Mouse (Mus musculus): ENCODE results near the gene Vmo1. TPM values are rescaled to one million over a fixed set of nuclear protein-coding genes. Genes with fewer than 3 reads are reported as not detected.
A peak's percentile ranks its signal among the peaks of the same experiment; 100 is the strongest.
"Not testable (repeated sequence)": the region's sequence is repeated elsewhere in the genome, so short reads cannot be mapped to it uniquely, and the experiment has no call there.

The Vmo1 gene
- polyA plus RNA-seq, 1 experiment from 2014 or later = not detected

GRCm38 (mm10) chr11:70539423-70539822 lies 25.0 kb upstream of the Vmo1 start:
- H3K27me3 ChIP-seq (replicated peaks; ENCODE audit: low read depth, poor library complexity, severe bottlenecking) = peaks cover 68% of the 10 kb centered on the region
- H3K9me3 ChIP-seq = no peaks in the 10 kb centered on the region
- WGBS = 23% methylated on average over 9 of the region's 9 CpGs
- H3K36me3 ChIP-seq (replicated peaks) = no peaks in the 10 kb centered on the region
- peaks cover 12% of the 10 kb centered on the region for H3K4me1 ChIP-seq
- no peak overlapping the region for H3K27ac ChIP-seq (replicated peaks)
- no peak for DNase-seq (ENCODE audit: low spot score)
- H3K4me3 ChIP-seq = peak overlapping the region; percentile 68

- WGBS = 79% methylated on average over 6 of the region's 6 CpGs
Observed at GRCm38 (mm10) chr11:70532839-70533238, 18.4 kb upstream of the Vmo1 start, which contains the start of gene Gm40193. Gm40193 (minus strand) TSS chr11:70532939.

GRCm38 (mm10) chr11:70531065-70531464 lies 16.6 kb upstream of the Vmo1 start:
- whole genome bisulfite sequencing = 83% methylated on average over 2 of the region's 2 CpGs
- H3K4me3 ChIP-seq; H3K4me1 ChIP-seq; DNase-seq (ENCODE audit: low spot score); H3K27ac ChIP-seq (replicated peaks); H3K9me3 ChIP-seq; H3K27me3 ChIP-seq (replicated peaks; ENCODE audit: low read depth, poor library complexity, severe bottlenecking): not testable (repeated sequence)
- H3K36me3 ChIP-seq (replicated peaks) = peaks cover 37% of the 10 kb centered on the region

More at GRCm38 (mm10) chr11:70532839-70533238, 18.4 kb upstream of the Vmo1 start, which contains the start of gene Gm40193:
- Histone ChIP-seq H3K4me3 (no peak within 1 kb of the TSS), H3K36me3 (replicated peaks) (peaks cover 20% of the 10 kb centered on the region), H3K9me3 (no peaks in the 10 kb centered on the region), H3K27ac (replicated peaks) (no peak within 1 kb of the TSS), H3K4me1 (0 out of 2 replicates have a peak, but pooled peaks cover 3% of the 10 kb centered on the region), H3K27me3 (replicated peaks; ENCODE audit: low read depth, poor library complexity, severe bottlenecking) (peaks cover 7% of the 10 kb centered on the region; the same call in 1 of the 2 replicates)
- DNase-seq (ENCODE audit: low spot score) = no peak

GRCm38 (mm10) chr11:70528610-70529009 lies 14.2 kb upstream of the Vmo1 start:
- H3K27me3 ChIP-seq (replicated peaks; ENCODE audit: low read depth, poor library complexity, severe bottlenecking) = no peaks in the 10 kb centered on the region
- no peak overlapping the region for H3K4me3 ChIP-seq
- no peak overlapping the region for H3K27ac ChIP-seq (replicated peaks)
- H3K9me3 ChIP-seq = no peaks in the 10 kb centered on the region
- H3K36me3 ChIP-seq (replicated peaks) = peaks cover 38% of the 10 kb centered on the region
- peaks cover 12% of the 10 kb centered on the region for H3K4me1 ChIP-seq
- no peak for DNase-seq (ENCODE audit: low spot score)
- 87% methylated on average over 7 of the region's 7 CpGs for WGBS

- no peak for DNase-seq (ENCODE audit: low spot score)
- Histone ChIP-seq H3K9me3 (no peaks in the 10 kb centered on the region), H3K27ac (replicated peaks) (no peak overlapping the region), H3K4me3 (peak overlapping the region; percentile 82), H3K27me3 (replicated peaks; ENCODE audit: low read depth, poor library complexity, severe bottlenecking) (0 out of 2 replicates have a peak, but pooled peaks cover 1% of the 10 kb centered on the region), H3K36me3 (replicated peaks) (peaks cover 38% of the 10 kb centered on the region), H3K4me1 (peaks cover 9% of the 10 kb centered on the region)
- WGBS = 90% methylated on average over 12 of the region's 12 CpGs
Observed at GRCm38 (mm10) chr11:70526211-70526610, 11.8 kb upstream of the Vmo1 start.

- peak overlapping the region; percentile 90 for H3K27ac ChIP-seq (replicated peaks)
- no peak for DNase-seq (ENCODE audit: low spot score)
- 4% methylated on average over 12 of the region's 12 CpGs for WGBS
Observed at GRCm38 (mm10) chr11:70525726-70526125, 11.3 kb upstream of the Vmo1 start.

GRCm38 (mm10) chr11:70525184-70525678 lies 10.8 kb upstream of the Vmo1 start, which contains the start of gene Psmb6:
Psmb6 (plus strand) TSS chr11:70525367.
- H3K27ac ChIP-seq (replicated peaks) = peak within 1 kb of the TSS; percentile 90
- peak within 1 kb of the TSS; percentile 82 for H3K4me3 ChIP-seq
- peaks cover 13% of the 10 kb centered on the region for H3K4me1 ChIP-seq
- WGBS = under 1% methylated on average over 26 of the region's 26 CpGs
- DNase-seq (ENCODE audit: low spot score) = peak; percentile 93
- peaks cover 11% of the 10 kb centered on the region; the same call in 1 of the 2 replicates for H3K27me3 ChIP-seq (replicated peaks; ENCODE audit: low read depth, poor library complexity, severe bottlenecking)
- peaks cover 38% of the 10 kb centered on the region for H3K36me3 ChIP-seq (replicated peaks)
- no peaks in the 10 kb centered on the region for H3K9me3 ChIP-seq

More at GRCm38 (mm10) chr11:70525726-70526125, 11.3 kb upstream of the Vmo1 start:
- peaks cover 38% of the 10 kb centered on the region for H3K36me3 ChIP-seq (replicated peaks)
- H3K4me1 ChIP-seq = peaks cover 9% of the 10 kb centered on the region
- peak overlapping the region; percentile 82 for H3K4me3 ChIP-seq
- H3K27me3 ChIP-seq (replicated peaks; ENCODE audit: low read depth, poor library complexity, severe bottlenecking) = 0 out of 2 replicates have a peak, but pooled peaks cover 6% of the 10 kb centered on the region
- no peaks in the 10 kb centered on the region for H3K9me3 ChIP-seq

- Histone ChIP-seq H3K27me3 (replicated peaks; ENCODE audit: low read depth, poor library complexity, severe bottlenecking) (peaks cover 16% of the 10 kb centered on the region), H3K36me3 (replicated peaks) (peaks cover 37% of the 10 kb centered on the region), H3K9me3 (no peaks in the 10 kb centered on the region), H3K27ac (replicated peaks) (peak overlapping the region; percentile 90; the same call in 1 of the 2 replicates), H3K4me3 (peak overlapping the region; percentile 82), H3K4me1 (peaks cover 18% of the 10 kb centered on the region)
- WGBS = 9% methylated on average over 8 of the region's 8 CpGs
- DNase-seq (ENCODE audit: low spot score) = no peak
Observed at GRCm38 (mm10) chr11:70524782-70525181, 10.4 kb upstream of the Vmo1 start.

GRCm38 (mm10) chr11:70523306-70523989 lies 9.0 kb upstream of the Vmo1 start:
- Histone ChIP-seq H3K36me3 (replicated peaks) (peaks cover 24% of the 10 kb centered on the region), H3K4me1 (peaks cover 24% of the 10 kb centered on the region), H3K27me3 (replicated peaks; ENCODE audit: low read depth, poor library complexity, severe bottlenecking) (peaks cover 27% of the 10 kb centered on the region)
- not testable (repeated sequence) for H3K4me3 ChIP-seq; H3K9me3 ChIP-seq; H3K27ac ChIP-seq (replicated peaks)
- peak; percentile 51 for DNase-seq (ENCODE audit: low spot score)
- 89% methylated on average over 8 of the region's 8 CpGs for WGBS

- Histone ChIP-seq H3K27me3 (replicated peaks; ENCODE audit: low read depth, poor library complexity, severe bottlenecking) (peaks cover 27% of the 10 kb centered on the region), H3K36me3 (replicated peaks) (no peaks in the 10 kb centered on the region), H3K4me1 (peaks cover 15% of the 10 kb centered on the region), H3K4me3 (peak overlapping the region; percentile 48), H3K27ac (replicated peaks) (peak overlapping the region; percentile 79), H3K9me3 (no peaks in the 10 kb centered on the region)
- DNase-seq (ENCODE audit: low spot score) = peak; percentile 71
- 9% methylated on average over 41 of the region's 41 CpGs for WGBS
Observed at GRCm38 (mm10) chr11:70520178-70520769, 5.9 kb upstream of the Vmo1 start.

GRCm38 (mm10) chr11:70518923-70519322 lies 4.5 kb upstream of the Vmo1 start, which contains the start of gene Gltpd2:
Gltpd2 (plus strand) TSS chr11:70519196.
- Histone ChIP-seq H3K9me3 (no peaks in the 10 kb centered on the region), H3K27ac (replicated peaks) (peak within 1 kb of the TSS; percentile 79), H3K4me3 (peak within 1 kb of the TSS; percentile 48), H3K4me1 (peaks cover 19% of the 10 kb centered on the region), H3K36me3 (replicated peaks) (no peaks in the 10 kb centered on the region), H3K27me3 (replicated peaks; ENCODE audit: low read depth, poor library complexity, severe bottlenecking) (peaks cover 29% of the 10 kb centered on the region)
- 77% methylated on average over 10 of the region's 10 CpGs for WGBS
- no peak for DNase-seq (ENCODE audit: low spot score)

GRCm38 (mm10) chr11:70518436-70518835 lies 4.0 kb upstream of the Vmo1 start:
- 50% methylated on average over 1 of the region's 1 CpGs for WGBS
- Histone ChIP-seq H3K27ac (replicated peaks) (no peak overlapping the region), H3K9me3 (no peaks in the 10 kb centered on the region), H3K4me1 (peaks cover 23% of the 10 kb centered on the region), H3K36me3 (replicated peaks) (no peaks in the 10 kb centered on the region), H3K4me3 (no peak overlapping the region), H3K27me3 (replicated peaks; ENCODE audit: low read depth, poor library complexity, severe bottlenecking) (peaks cover 29% of the 10 kb centered on the region)
- DNase-seq (ENCODE audit: low spot score) = no peak

Measured in embryonic facial prominence, embryonic 10.5 days (tissue).